Mouse (Mus musculus) C2C12 (cell line): ENCODE measurements around the gene Oprm1.

ENCODE experiments used
- CEBPB ChIP-seq: IDR thresholded peaks from one replicate; pipeline ENCODE4 v1.6.1; 2011; ENCODE audit warnings: low read depth, mild to moderate bottlenecking, control low read depth, moderate library complexity
- CTCF ChIP-seq: IDR thresholded peaks from one replicate; pipeline ENCODE4 v1.5.1; 2011; ENCODE audit not compliant: control insufficient read depth, insufficient read depth, insufficient read length
- MAX ChIP-seq: IDR thresholded peaks from one replicate; pipeline ENCODE4 v1.6.1; 2011; ENCODE audit warnings: mild to moderate bottlenecking, control low read depth
- MYOD1 ChIP-seq: IDR thresholded peaks from one replicate; pipeline ENCODE4 v1.6.1; 2011; ENCODE audit warnings: low read depth; ENCODE audit not compliant: control insufficient read depth, insufficient read length
- MYOG ChIP-seq: IDR thresholded peaks from one replicate; pipeline ENCODE4 v1.6.1; 2011; ENCODE audit not compliant: control insufficient read depth, insufficient read length; ENCODE audit errors: extremely low read depth
- USF1 ChIP-seq: IDR thresholded peaks from one replicate; pipeline ENCODE4 v1.6.1; 2011; ENCODE audit warnings: low read depth, mild to moderate bottlenecking, control low read depth, moderate library complexity

- TF ChIP-seq MYOD1 (no peak), CTCF (no peak), MAX (no peak), MYOG (no peak), CEBPB (no peak), USF1 (no peak)
Observed at GRCm38 (mm10) chr10:7041032-7041431, 282.7 kb downstream of the Oprm1 start.
